Mouse (Mus musculus): ENCODE measurements around the gene Pa2g4. TPM values are rescaled to one million over a fixed set of nuclear protein-coding genes. Genes with fewer than 3 reads are reported as not detected.

Gene Pa2g4
- total and polyA plus RNA-seq, 2 experiments from 2014 or later, result 48.0 to 117 TPM

DNA sequence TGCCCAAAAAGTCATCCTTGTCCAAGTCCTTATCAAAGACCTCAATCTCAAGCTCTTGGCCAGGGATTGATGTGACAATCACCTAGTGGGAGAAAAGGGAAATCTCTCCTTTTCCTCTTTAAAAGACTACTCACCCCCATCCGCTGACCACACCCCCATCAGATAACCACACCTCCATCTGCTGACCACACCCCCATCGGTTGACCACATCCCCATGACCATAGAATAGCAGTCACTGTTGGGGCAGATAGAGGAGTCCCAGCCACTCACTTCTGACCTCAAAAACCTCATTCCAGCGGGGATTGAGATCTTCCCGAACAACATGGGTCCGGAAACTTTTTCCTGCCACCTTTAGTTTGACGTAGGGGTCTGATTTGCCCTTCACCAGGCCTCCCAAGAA, 49.1 kb downstream of the Pa2g4 start:
- Histone ChIP-seq H3K4me1 (ENCODE audit: insufficient read depth, low read length) (no peaks in the 10 kb centered on the region), H3K4me3 (ENCODE audit: low read length) (no peak overlapping the region), H3K36me3 (ENCODE audit: insufficient read depth, low read length) (peaks cover 12% of the 10 kb centered on the region; the same call in 1 of the 2 replicates), H3K9ac (replicated peaks; ENCODE audit: low read length) (no peak overlapping the region), H3K27me3 (ENCODE audit: insufficient read depth, low read length) (no peaks in the 10 kb centered on the region), H3K27ac (no peak overlapping the region), H3K4me2 (ENCODE audit: low read depth, low read length) (no peak overlapping the region), H3K9me3 (ENCODE audit: low read length) (no peaks in the 10 kb centered on the region)
- no peak for ATAC-seq
- DNase-seq (ENCODE audit: low spot score), result no peak
- TF ChIP-seq CTCF (IDR thresholded peaks at IDR 0.05; ENCODE audit: low read depth), result no peak; the same call in 1 of the 2 replicates
- WGBS, result 27% methylated on average over 6 of the region's 6 CpGs

DNA sequence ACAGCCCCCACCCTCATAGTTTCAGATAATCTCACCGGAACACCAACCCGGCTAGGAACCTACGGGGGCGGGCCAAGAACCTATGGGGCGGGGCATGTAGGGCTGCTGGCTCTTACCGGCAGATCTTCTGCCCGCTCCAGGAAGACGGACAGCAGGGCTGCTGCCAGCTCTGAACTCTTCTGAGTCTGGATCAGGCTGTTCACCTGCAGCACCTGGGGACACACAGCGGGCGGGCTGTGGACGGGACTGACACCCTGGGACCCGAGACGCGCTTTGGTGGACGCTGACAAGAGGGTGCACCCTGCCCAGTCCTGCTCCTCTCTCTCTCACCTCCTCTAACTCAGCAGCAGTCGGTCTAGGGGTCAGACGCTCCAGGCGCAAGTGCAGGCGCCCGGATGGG, 49.8 kb downstream of the Pa2g4 start:
- H3K9ac ChIP-seq (replicated peaks; ENCODE audit: low read length), result no peak overlapping the region
- H3K4me3 ChIP-seq (ENCODE audit: low read length), result no peak overlapping the region
- no peaks in the 10 kb centered on the region for H3K9me3 ChIP-seq (ENCODE audit: low read length)
- DNase-seq (ENCODE audit: low spot score) (no peak), ATAC-seq (no peak; the same call in 1 of the 2 replicates)
- peaks cover 19% of the 10 kb centered on the region; the same call in 1 of the 2 replicates for H3K36me3 ChIP-seq (ENCODE audit: insufficient read depth, low read length)
- H3K4me2 ChIP-seq (ENCODE audit: low read depth, low read length), result no peak overlapping the region
- no peak overlapping the region for H3K27ac ChIP-seq
- no peaks in the 10 kb centered on the region for H3K27me3 ChIP-seq (ENCODE audit: insufficient read depth, low read length)
- TF ChIP-seq CTCF (IDR thresholded peaks at IDR 0.05; ENCODE audit: low read depth), result no peak
- 32% methylated on average over 20 of the region's 20 CpGs for WGBS
- no peaks in the 10 kb centered on the region for H3K4me1 ChIP-seq (ENCODE audit: insufficient read depth, low read length)

DNA sequence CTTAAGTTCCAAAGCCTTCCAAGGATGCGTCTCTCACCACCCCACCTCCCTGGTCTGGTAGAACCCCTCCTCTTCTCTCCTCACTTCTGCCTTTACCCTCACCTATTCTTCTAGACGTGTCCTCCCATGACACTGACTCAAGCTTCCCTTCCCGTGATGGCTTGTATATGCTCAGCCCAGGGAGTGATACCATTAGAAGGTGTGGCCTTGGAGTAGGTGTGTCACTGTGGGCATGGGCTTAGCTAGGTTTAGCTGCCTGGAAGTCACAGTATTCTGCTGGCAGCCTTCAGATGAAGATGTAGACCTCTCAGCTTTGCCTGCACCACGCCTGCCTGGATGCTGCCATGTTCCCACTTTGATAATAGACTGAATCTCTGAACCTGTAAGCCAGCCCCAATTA, 50.7 kb downstream of the Pa2g4 start:
- no peaks in the 10 kb centered on the region for H3K27me3 ChIP-seq (ENCODE audit: insufficient read depth, low read length)

DNA sequence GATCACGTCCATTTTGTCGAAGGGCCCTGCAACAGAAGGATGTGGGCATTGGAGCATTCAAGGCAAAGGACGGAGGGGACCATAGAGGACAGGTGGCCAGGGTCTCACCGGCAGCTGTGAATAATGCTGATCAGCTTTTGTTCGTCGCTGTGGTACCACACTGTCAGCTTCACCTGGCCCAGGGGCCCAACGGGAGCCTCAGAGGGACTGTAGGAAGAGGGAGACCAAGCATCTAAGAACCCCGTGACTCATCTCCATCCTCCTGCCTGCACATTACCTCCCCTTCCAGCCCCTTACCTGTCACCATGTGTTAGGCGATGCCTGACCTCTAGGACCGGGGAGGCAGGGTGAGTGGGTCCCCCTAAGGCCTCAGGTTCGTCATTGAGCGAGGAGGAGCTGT, 54.0 kb downstream of the Pa2g4 start:
- H3K4me2 ChIP-seq (ENCODE audit: low read depth, low read length), result no peak overlapping the region
- 86% methylated on average over 12 of the region's 12 CpGs for WGBS
- H3K4me3 ChIP-seq (ENCODE audit: low read length), result no peak overlapping the region
- H3K36me3 ChIP-seq (ENCODE audit: insufficient read depth, low read length), result peaks cover 13% of the 10 kb centered on the region; the same call in 1 of the 2 replicates
- H3K9me3 ChIP-seq (ENCODE audit: low read length), result no peaks in the 10 kb centered on the region
- ATAC-seq (no peak), DNase-seq (ENCODE audit: low spot score) (no peak)
- H3K27me3 ChIP-seq (ENCODE audit: insufficient read depth, low read length), result no peaks in the 10 kb centered on the region
- no peak overlapping the region for H3K27ac ChIP-seq
- H3K9ac ChIP-seq (replicated peaks; ENCODE audit: low read length), result no peak overlapping the region
- TF ChIP-seq CTCF (IDR thresholded peaks at IDR 0.05; ENCODE audit: low read depth), result no peak
- no peaks in the 10 kb centered on the region for H3K4me1 ChIP-seq (ENCODE audit: insufficient read depth, low read length)

More for the DNA sequence above, 50.7 kb downstream of the Pa2g4 start:
- Histone ChIP-seq H3K9ac (replicated peaks; ENCODE audit: low read length) (no peak overlapping the region), H3K9me3 (ENCODE audit: low read length) (no peaks in the 10 kb centered on the region), H3K4me2 (ENCODE audit: low read depth, low read length) (no peak overlapping the region), H3K36me3 (ENCODE audit: insufficient read depth, low read length) (peaks cover 13% of the 10 kb centered on the region; the same call in 1 of the 2 replicates), H3K4me3 (ENCODE audit: low read length) (no peak overlapping the region), H3K27ac (no peak overlapping the region), H3K4me1 (ENCODE audit: insufficient read depth, low read length) (no peaks in the 10 kb centered on the region)
- TF ChIP-seq CTCF (IDR thresholded peaks at IDR 0.05; ENCODE audit: low read depth), result no peak
- ATAC-seq, result no peak
- 81% methylated on average over 4 of the region's 4 CpGs for WGBS
- no peak for DNase-seq (ENCODE audit: low spot score)

DNA sequence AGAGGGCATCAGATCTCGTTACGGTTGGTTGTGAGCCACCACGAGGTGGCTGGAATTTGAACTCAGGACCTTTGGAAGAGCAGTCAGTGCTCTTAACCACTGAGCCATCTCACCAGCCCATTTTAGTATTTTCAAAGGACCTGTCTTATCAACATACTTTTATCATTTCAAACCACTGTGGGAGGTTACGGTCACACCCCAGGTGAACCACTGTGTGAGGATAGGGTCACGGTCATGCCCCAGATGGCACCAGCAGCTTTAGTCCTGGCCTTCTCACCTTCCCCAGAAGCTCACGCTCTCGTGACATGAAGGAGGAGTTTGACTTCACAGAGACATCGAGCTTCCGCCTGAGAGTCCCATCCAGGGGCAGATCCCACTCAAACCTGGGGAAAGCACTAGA, 54.6 kb downstream of the Pa2g4 start:
- peaks cover 13% of the 10 kb centered on the region; the same call in 1 of the 2 replicates for H3K36me3 ChIP-seq (ENCODE audit: insufficient read depth, low read length)

DNA sequence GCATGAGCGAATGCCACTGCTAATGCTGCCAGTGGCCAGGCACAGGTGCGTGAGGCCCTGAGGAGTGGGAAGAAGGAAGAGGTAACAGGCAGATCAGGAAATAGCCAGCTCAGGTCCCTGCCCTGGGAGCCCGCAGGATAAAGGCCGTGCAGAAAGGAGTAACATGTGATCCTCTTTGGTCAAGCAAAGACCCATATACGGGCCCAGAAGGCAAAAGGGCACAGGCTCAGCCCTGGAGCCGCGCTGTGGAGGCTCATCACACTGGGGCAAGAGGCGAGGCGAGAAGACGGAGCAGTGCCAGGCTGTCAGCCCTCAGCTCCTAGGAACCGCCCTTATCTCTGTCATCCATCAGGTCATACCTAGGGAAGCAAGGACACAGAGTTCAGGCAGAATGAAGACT, 55.5 kb downstream of the Pa2g4 start:
- Histone ChIP-seq H3K27ac (no peak overlapping the region), H3K27me3 (ENCODE audit: insufficient read depth, low read length) (no peaks in the 10 kb centered on the region), H3K4me1 (ENCODE audit: insufficient read depth, low read length) (no peaks in the 10 kb centered on the region), H3K9ac (replicated peaks; ENCODE audit: low read length) (no peak overlapping the region), H3K9me3 (ENCODE audit: low read length) (no peaks in the 10 kb centered on the region), H3K4me3 (ENCODE audit: low read length) (no peak overlapping the region), H3K36me3 (ENCODE audit: insufficient read depth, low read length) (peaks cover 13% of the 10 kb centered on the region; the same call in 1 of the 2 replicates), H3K4me2 (ENCODE audit: low read depth, low read length) (no peak overlapping the region)
- ATAC-seq (no peak), DNase-seq (ENCODE audit: low spot score) (no peak)
- TF ChIP-seq CTCF (IDR thresholded peaks at IDR 0.05; ENCODE audit: low read depth), result no peak
- WGBS, result 88% methylated on average over 11 of the region's 11 CpGs

More for the DNA sequence above, 54.6 kb downstream of the Pa2g4 start:
- 89% methylated on average over 9 of the region's 9 CpGs for WGBS
- no peaks in the 10 kb centered on the region for H3K9me3 ChIP-seq (ENCODE audit: low read length)
- TF ChIP-seq CTCF (IDR thresholded peaks at IDR 0.05; ENCODE audit: low read depth), result no peak
- H3K4me2 ChIP-seq (ENCODE audit: low read depth, low read length), result no peak overlapping the region
- no peak for DNase-seq (ENCODE audit: low spot score)
- no peak overlapping the region for H3K4me3 ChIP-seq (ENCODE audit: low read length)
- ATAC-seq, result no peak
- H3K9ac ChIP-seq (replicated peaks; ENCODE audit: low read length), result no peak overlapping the region
- no peaks in the 10 kb centered on the region for H3K4me1 ChIP-seq (ENCODE audit: insufficient read depth, low read length)
- no peak overlapping the region for H3K27ac ChIP-seq
- no peaks in the 10 kb centered on the region for H3K27me3 ChIP-seq (ENCODE audit: insufficient read depth, low read length)

DNA sequence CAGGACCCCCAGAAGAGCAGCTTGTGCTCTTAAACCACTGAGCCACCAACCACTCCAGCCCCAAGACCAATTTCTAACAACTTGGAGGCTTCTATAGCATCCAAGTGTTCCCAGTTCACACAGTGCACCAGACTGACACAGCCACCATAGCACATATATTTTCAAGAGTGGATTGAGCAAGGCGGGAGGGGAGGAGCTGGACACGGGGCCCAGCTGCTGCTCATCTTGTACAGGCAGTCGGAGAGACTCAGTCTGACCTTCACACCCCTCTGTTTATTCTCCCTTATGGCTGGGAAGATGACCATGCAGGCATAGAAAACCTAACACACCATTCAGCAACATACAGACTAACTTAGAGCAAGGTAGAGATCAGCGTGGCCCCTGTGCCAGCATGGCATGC, 56.0 kb downstream of the Pa2g4 start:
- no peak for TF ChIP-seq CTCF (IDR thresholded peaks at IDR 0.05; ENCODE audit: low read depth)
- no peak overlapping the region for H3K9ac ChIP-seq (replicated peaks; ENCODE audit: low read length)
- H3K27ac ChIP-seq, result no peak overlapping the region
- peaks cover 13% of the 10 kb centered on the region; the same call in 1 of the 2 replicates for H3K36me3 ChIP-seq (ENCODE audit: insufficient read depth, low read length)
- H3K4me3 ChIP-seq (ENCODE audit: low read length), result no peak overlapping the region
- WGBS, result 87% methylated on average over 4 of the region's 4 CpGs
- no peaks in the 10 kb centered on the region for H3K9me3 ChIP-seq (ENCODE audit: low read length)
- H3K4me1 ChIP-seq (ENCODE audit: insufficient read depth, low read length), result no peaks in the 10 kb centered on the region
- H3K27me3 ChIP-seq (ENCODE audit: insufficient read depth, low read length), result no peaks in the 10 kb centered on the region
- H3K4me2 ChIP-seq (ENCODE audit: low read depth, low read length), result no peak overlapping the region
- no peak for DNase-seq (ENCODE audit: low spot score)
- no peak for ATAC-seq

All from hindbrain, postnatal 0 days (tissue).